Mouse (Mus musculus) heart, embryonic 16.5 days (tissue): ENCODE results near the gene Dlec1. TPM values are rescaled to one million over a fixed set of nuclear protein-coding genes. Genes with fewer than 3 reads are reported as not detected.

Experiments
- ATAC-seq: fragments of 200-750 bp; cut with Nextera tagmentation; replicated peaks from 2 replicates; pipeline ENCODE4 v1.8.0; 2017; ENCODE audit warnings: moderate number of reproducible peaks; ENCODE audit not compliant: insufficient read depth, low FRiP score; ENCODE audit errors: extremely low read depth
- H3K27ac ChIP-seq: fragments of 300-500 bp; sonication (generic); 2 replicates; pipeline ENCODE4 v1.5.1; 2014; ENCODE audit warnings: mild to moderate bottlenecking, low read length, control low read depth, moderate library complexity
- H3K27me3 ChIP-seq: fragments of 300-500 bp; sonication (generic); 2 replicates; pipeline ENCODE4 v1.6.1; 2014; ENCODE audit warnings: low read length, mixed read lengths; ENCODE audit not compliant: control insufficient read depth, insufficient read depth
- H3K36me3 ChIP-seq: fragments of 300-500 bp; sonication (generic); 2 replicates; pipeline ENCODE4 v1.6.1; 2014; ENCODE audit not compliant: control insufficient read depth, insufficient read depth
- H3K4me1 ChIP-seq: fragments of 300-500 bp; sonication (generic); 2 replicates; pipeline ENCODE4 v1.6.1; 2014; ENCODE audit warnings: low read length, mixed read lengths; ENCODE audit not compliant: control insufficient read depth, insufficient read depth
- H3K4me2 ChIP-seq: fragments of 300-500 bp; sonication (generic); 2 replicates; pipeline ENCODE4 v1.6.1; 2014; ENCODE audit warnings: low read depth, mild to moderate bottlenecking, control low read depth, low read length
- H3K4me3 ChIP-seq: fragments of 300-500 bp; sonication (generic); 2 replicates; pipeline ENCODE4 v1.5.1; 2014; ENCODE audit warnings: mild to moderate bottlenecking, control low read depth, low read length
- H3K9ac ChIP-seq: fragments of 300-500 bp; sonication (generic); 2 replicates; pipeline ENCODE4 v1.6.1; 2014; ENCODE audit warnings: low read length, control low read depth
- H3K9me3 ChIP-seq: fragments of 300-500 bp; sonication (generic); replicated peaks from 2 replicates; pipeline ENCODE4 v1.6.1; 2016; ENCODE audit warnings: low read length; ENCODE audit not compliant: control insufficient read depth
- WGBS: fragments of 180-500 bp; shearing (Covaris S2); extraction: QIAGEN DNeasy Blood & Tissue Kit; methylation state at CpG from one replicate; pipeline ENCODE4 v1.1.7; 2014; 5-methylcytosine and 5-hydroxymethylcytosine counted together
- polyA plus RNA-seq: library from polyadenylated mRNA; unstranded; fragments of >200 nt; fragmentation: Nextera tagmentation; extraction: Ambion mirVana; gene quantifications from 2 replicates; pipeline ENCODE4 v1.2.1, GENCODE M21; 2015

Dlec1 gene
- polyA plus RNA-seq, 1 experiment from 2014 or later: 0.67 TPM

GRCm38 (mm10) chr9:119070173-119070825, 32.0 kb upstream of the Dlec1 start:
- no peak for ATAC-seq
- H3K9me3 ChIP-seq: no peaks in the 10 kb centered on the region
- H3K36me3 ChIP-seq: peaks cover 18% of the 10 kb centered on the region
- H3K4me1 ChIP-seq: peaks cover 8% of the 10 kb centered on the region; the same call in 1 of the 2 replicates
- H3K9ac ChIP-seq: no peak overlapping the region
- H3K4me2 ChIP-seq: no peak overlapping the region
- H3K27ac ChIP-seq: no peak overlapping the region
- no peak overlapping the region for H3K4me3 ChIP-seq
- H3K27me3 ChIP-seq: no peaks in the 10 kb centered on the region
- 57% methylated on average over 13 of the region's 13 CpGs for WGBS

- Histone ChIP-seq H3K9ac (no peak overlapping the region), H3K36me3 (peaks cover 18% of the 10 kb centered on the region), H3K4me3 (no peak overlapping the region), H3K27ac (no peak overlapping the region), H3K4me2 (no peak overlapping the region), H3K4me1 (peaks cover 8% of the 10 kb centered on the region; the same call in 1 of the 2 replicates), H3K27me3 (no peaks in the 10 kb centered on the region), H3K9me3 (no peaks in the 10 kb centered on the region)
- WGBS: 79% methylated on average over 9 of the region's 9 CpGs
- no peak for ATAC-seq
Measured at GRCm38 (mm10) chr9:119071786-119072185, 30.5 kb upstream of the Dlec1 start.

- Histone ChIP-seq H3K4me1 (peaks cover 8% of the 10 kb centered on the region; the same call in 1 of the 2 replicates), H3K27me3 (no peaks in the 10 kb centered on the region), H3K27ac (no peak overlapping the region), H3K36me3 (peaks cover 25% of the 10 kb centered on the region), H3K4me2 (no peak overlapping the region), H3K4me3 (no peak overlapping the region), H3K9ac (no peak overlapping the region), H3K9me3 (no peaks in the 10 kb centered on the region)
- no peak; the same call in 1 of the 2 replicates for ATAC-seq
- 62% methylated on average over 15 of the region's 15 CpGs for WGBS
Measured at GRCm38 (mm10) chr9:119073184-119073895, 28.9 kb upstream of the Dlec1 start.

- whole genome bisulfite sequencing: 57% methylated on average over 16 of the region's 16 CpGs
- H3K9ac ChIP-seq: no peak overlapping the region
Measured at GRCm38 (mm10) chr9:119075685-119076084, 26.6 kb upstream of the Dlec1 start.

GRCm38 (mm10) chr9:119080040-119080675, 22.1 kb upstream of the Dlec1 start:
- 72% methylated on average over 5 of the region's 5 CpGs for WGBS
- Histone ChIP-seq H3K9me3 (no peaks in the 10 kb centered on the region), H3K4me1 (peaks cover 7% of the 10 kb centered on the region; the same call in 1 of the 2 replicates), H3K36me3 (peaks cover 13% of the 10 kb centered on the region), H3K4me2 (no peak overlapping the region), H3K4me3 (no peak overlapping the region), H3K27me3 (no peaks in the 10 kb centered on the region), H3K9ac (no peak overlapping the region), H3K27ac (no peak overlapping the region)
- ATAC-seq: no peak

More at GRCm38 (mm10) chr9:119075685-119076084, 26.6 kb upstream of the Dlec1 start:
- peaks cover 3% of the 10 kb centered on the region; the same call in 1 of the 2 replicates for H3K4me1 ChIP-seq
- no peak overlapping the region for H3K4me3 ChIP-seq
- peaks cover 31% of the 10 kb centered on the region for H3K36me3 ChIP-seq
- H3K27me3 ChIP-seq: no peaks in the 10 kb centered on the region
- ATAC-seq: no peak
- H3K4me2 ChIP-seq: no peak overlapping the region
- no peaks in the 10 kb centered on the region for H3K9me3 ChIP-seq
- no peak overlapping the region for H3K27ac ChIP-seq

- H3K27me3 ChIP-seq: no peaks in the 10 kb centered on the region
- peak overlapping the region; percentile 27 for H3K27ac ChIP-seq
- WGBS: 56% methylated on average over 8 of the region's 8 CpGs
- peaks cover 13% of the 10 kb centered on the region for H3K36me3 ChIP-seq
- H3K9me3 ChIP-seq: no peaks in the 10 kb centered on the region
- H3K9ac ChIP-seq: no peak overlapping the region
- peaks cover 15% of the 10 kb centered on the region; the same call in 1 of the 2 replicates for H3K4me1 ChIP-seq
- H3K4me2 ChIP-seq: no peak overlapping the region
- H3K4me3 ChIP-seq: no peak overlapping the region
- ATAC-seq: no peak
Measured at GRCm38 (mm10) chr9:119082039-119082438, 20.2 kb upstream of the Dlec1 start.

GRCm38 (mm10) chr9:119082656-119083430, 19.4 kb upstream of the Dlec1 start:
- no peak for ATAC-seq
- WGBS: 68% methylated on average over 7 of the region's 7 CpGs
- peaks cover 18% of the 10 kb centered on the region for H3K4me1 ChIP-seq
- H3K27ac ChIP-seq: peak overlapping the region; percentile 27
- peaks cover 10% of the 10 kb centered on the region for H3K36me3 ChIP-seq
- H3K27me3 ChIP-seq: no peaks in the 10 kb centered on the region
- H3K4me2 ChIP-seq: no peak overlapping the region
- no peak overlapping the region for H3K9ac ChIP-seq
- H3K4me3 ChIP-seq: no peak overlapping the region
- H3K9me3 ChIP-seq: no peaks in the 10 kb centered on the region

- ATAC-seq: no peak
- no peak overlapping the region for H3K4me2 ChIP-seq
Measured at GRCm38 (mm10) chr9:119083966-119084365, 18.3 kb upstream of the Dlec1 start.

More at GRCm38 (mm10) chr9:119083966-119084365, 18.3 kb upstream of the Dlec1 start:
- WGBS: 71% methylated on average over 10 of the region's 10 CpGs
- no peaks in the 10 kb centered on the region for H3K36me3 ChIP-seq
- H3K27ac ChIP-seq: no peak overlapping the region
- H3K4me3 ChIP-seq: no peak overlapping the region
- H3K27me3 ChIP-seq: no peaks in the 10 kb centered on the region
- H3K9ac ChIP-seq: no peak overlapping the region
- peaks cover 25% of the 10 kb centered on the region for H3K4me1 ChIP-seq
- no peaks in the 10 kb centered on the region for H3K9me3 ChIP-seq
